Mouse (Mus musculus): Measurements from ENCODE around the gene Parva. TPM values are rescaled to one million over a fixed set of nuclear protein-coding genes. Genes with fewer than 3 reads are reported as not detected.
A peak's percentile ranks its signal among the peaks of the same experiment; 100 is the strongest.

Parva gene
- polyA plus RNA-seq, 1 experiment from 2014 or later = 70.0 TPM

- H3K4me1 ChIP-seq (ENCODE audit: insufficient read depth, low read depth, low read length) = peaks cover 14% of the 10 kb centered on the region
- no peak overlapping the region for H3K4me3 ChIP-seq (ENCODE audit: low read depth, low read length)
- WGBS = 9% methylated on average over 2 of the region's 2 CpGs
- ATAC-seq = no peak
- no peak overlapping the region for H3K27ac ChIP-seq (ENCODE audit: low read length)
- H3K36me3 ChIP-seq (ENCODE audit: insufficient read depth, low read length) = no peaks in the 10 kb centered on the region
- DNase-seq (ENCODE audit: low spot score) = no peak
- TF ChIP-seq EP300 (IDR thresholded peaks at IDR 0.05) (no peak), CTCF (IDR thresholded peaks at IDR 0.05) (no peak)
- no peaks in the 10 kb centered on the region for H3K9me3 ChIP-seq (ENCODE audit: low read length)
- no peak overlapping the region for H3K9ac ChIP-seq (replicated peaks; ENCODE audit: low read depth)
- H3K4me2 ChIP-seq (replicated peaks; ENCODE audit: low read depth, low read length) = no peak overlapping the region
- H3K27me3 ChIP-seq (replicated peaks; ENCODE audit: insufficient read depth, low read length) = no peaks in the 10 kb centered on the region
Measured at GRCm38 (mm10) chr7:112463074-112463473, 35.8 kb downstream of the Parva start.

- H3K9me3 ChIP-seq (ENCODE audit: low read length) = no peaks in the 10 kb centered on the region
- H3K9ac ChIP-seq (replicated peaks; ENCODE audit: low read depth) = no peak overlapping the region
- H3K27me3 ChIP-seq (replicated peaks; ENCODE audit: insufficient read depth, low read length) = no peaks in the 10 kb centered on the region
- no peak overlapping the region for H3K4me2 ChIP-seq (replicated peaks; ENCODE audit: low read depth, low read length)
- TF ChIP-seq CTCF (IDR thresholded peaks at IDR 0.05) (peak; percentile 46), EP300 (IDR thresholded peaks at IDR 0.05) (no peak)
- 70% methylated on average over 3 of the region's 3 CpGs for WGBS
- no peak overlapping the region for H3K4me3 ChIP-seq (ENCODE audit: low read depth, low read length)
- H3K27ac ChIP-seq (ENCODE audit: low read length) = no peak overlapping the region
- ATAC-seq (no peak), DNase-seq (ENCODE audit: low spot score) (peak; percentile 36)
- peaks cover 12% of the 10 kb centered on the region for H3K4me1 ChIP-seq (ENCODE audit: insufficient read depth, low read depth, low read length)
- H3K36me3 ChIP-seq (ENCODE audit: insufficient read depth, low read length) = no peaks in the 10 kb centered on the region
Measured at GRCm38 (mm10) chr7:112465920-112466319, 38.6 kb downstream of the Parva start.

GRCm38 (mm10) chr7:112466786-112467185 lies 39.5 kb downstream of the Parva start:
- ATAC-seq = no peak
- no peaks in the 10 kb centered on the region for H3K9me3 ChIP-seq (ENCODE audit: low read length)
- H3K4me2 ChIP-seq (replicated peaks; ENCODE audit: low read depth, low read length) = no peak overlapping the region
- H3K4me1 ChIP-seq (ENCODE audit: insufficient read depth, low read depth, low read length) = peaks cover 17% of the 10 kb centered on the region
- DNase-seq (ENCODE audit: low spot score) = peak; percentile 53
- TF ChIP-seq EP300 (IDR thresholded peaks at IDR 0.05) = peak; percentile 34; the same call in 1 of the 2 replicates
- no peak for TF ChIP-seq CTCF (IDR thresholded peaks at IDR 0.05)
- H3K27me3 ChIP-seq (replicated peaks; ENCODE audit: insufficient read depth, low read length) = no peaks in the 10 kb centered on the region
- no peak overlapping the region for H3K9ac ChIP-seq (replicated peaks; ENCODE audit: low read depth)
- 38% methylated on average over 3 of the region's 3 CpGs for WGBS
- H3K36me3 ChIP-seq (ENCODE audit: insufficient read depth, low read length) = no peaks in the 10 kb centered on the region
- H3K4me3 ChIP-seq (ENCODE audit: low read depth, low read length) = no peak overlapping the region
- peak overlapping the region; percentile 81 for H3K27ac ChIP-seq (ENCODE audit: low read length)

- Histone ChIP-seq H3K36me3 (ENCODE audit: insufficient read depth, low read length) (no peaks in the 10 kb centered on the region), H3K4me1 (ENCODE audit: insufficient read depth, low read depth, low read length) (peaks cover 17% of the 10 kb centered on the region), H3K27ac (ENCODE audit: low read length) (peak overlapping the region; percentile 81), H3K9me3 (ENCODE audit: low read length) (no peaks in the 10 kb centered on the region), H3K9ac (replicated peaks; ENCODE audit: low read depth) (no peak overlapping the region), H3K4me3 (ENCODE audit: low read depth, low read length) (no peak overlapping the region), H3K4me2 (replicated peaks; ENCODE audit: low read depth, low read length) (no peak overlapping the region), H3K27me3 (replicated peaks; ENCODE audit: insufficient read depth, low read length) (no peaks in the 10 kb centered on the region)
- ATAC-seq (peak; percentile 92), DNase-seq (ENCODE audit: low spot score) (peak; percentile 88)
- TF ChIP-seq EP300 (IDR thresholded peaks at IDR 0.05) = no peak
- no peak for TF ChIP-seq CTCF (IDR thresholded peaks at IDR 0.05)
- WGBS = 31% methylated on average over 11 of the region's 11 CpGs
Measured at GRCm38 (mm10) chr7:112467687-112468111, 40.4 kb downstream of the Parva start.

GRCm38 (mm10) chr7:112469817-112470216 lies 42.5 kb downstream of the Parva start:
- H3K4me2 ChIP-seq (replicated peaks; ENCODE audit: low read depth, low read length) = no peak overlapping the region
- H3K27ac ChIP-seq (ENCODE audit: low read length) = no peak overlapping the region
- H3K36me3 ChIP-seq (ENCODE audit: insufficient read depth, low read length) = no peaks in the 10 kb centered on the region
- H3K27me3 ChIP-seq (replicated peaks; ENCODE audit: insufficient read depth, low read length) = no peaks in the 10 kb centered on the region
- ATAC-seq = peak; percentile 45
- H3K4me1 ChIP-seq (ENCODE audit: insufficient read depth, low read depth, low read length) = peaks cover 17% of the 10 kb centered on the region
- H3K9me3 ChIP-seq (ENCODE audit: low read length) = no peaks in the 10 kb centered on the region
- TF ChIP-seq EP300 (IDR thresholded peaks at IDR 0.05) = peak; percentile 70
- peak; percentile 90 for TF ChIP-seq CTCF (IDR thresholded peaks at IDR 0.05)
- DNase-seq (ENCODE audit: low spot score) = peak; percentile 87
- H3K9ac ChIP-seq (replicated peaks; ENCODE audit: low read depth) = no peak overlapping the region
- H3K4me3 ChIP-seq (ENCODE audit: low read depth, low read length) = no peak overlapping the region
- WGBS = 36% methylated on average over 5 of the region's 5 CpGs

- no peak overlapping the region for H3K4me3 ChIP-seq (ENCODE audit: low read depth, low read length)
- no peaks in the 10 kb centered on the region for H3K27me3 ChIP-seq (replicated peaks; ENCODE audit: insufficient read depth, low read length)
- no peak for TF ChIP-seq CTCF (IDR thresholded peaks at IDR 0.05)
- no peak for TF ChIP-seq EP300 (IDR thresholded peaks at IDR 0.05)
- no peak overlapping the region for H3K9ac ChIP-seq (replicated peaks; ENCODE audit: low read depth)
- H3K27ac ChIP-seq (ENCODE audit: low read length) = peak overlapping the region; percentile 11; the same call in 1 of the 2 replicates
- H3K4me1 ChIP-seq (ENCODE audit: insufficient read depth, low read depth, low read length) = peaks cover 17% of the 10 kb centered on the region
- H3K9me3 ChIP-seq (ENCODE audit: low read length) = no peaks in the 10 kb centered on the region
- ATAC-seq (no peak), DNase-seq (ENCODE audit: low spot score) (no peak)
- H3K4me2 ChIP-seq (replicated peaks; ENCODE audit: low read depth, low read length) = no peak overlapping the region
- H3K36me3 ChIP-seq (ENCODE audit: insufficient read depth, low read length) = no peaks in the 10 kb centered on the region
- 44% methylated on average over 7 of the region's 7 CpGs for WGBS
Measured at GRCm38 (mm10) chr7:112471316-112471715, 44.0 kb downstream of the Parva start.
